Mouse (Mus musculus): ENCODE data around the gene Zfp646. TPM values are rescaled to one million over a fixed set of nuclear protein-coding genes. Genes with fewer than 3 reads are reported as not detected.
"Not testable (repeated sequence)": the region's sequence is repeated elsewhere in the genome, so short reads cannot be mapped to it uniquely, and the experiment has no call there.

Zfp646 gene
- 4.8 and 4.9 TPM in 2 replicates for polyA plus RNA-seq (2015; fragmentation: Nextera tagmentation; extraction: Ambion mirVana)

- Histone ChIP-seq H3K9me3 (replicated peaks; ENCODE audit: control insufficient read depth, low read length) (peaks cover 23% of the 10 kb centered on the region), H3K36me3 (ENCODE audit: control insufficient read depth, insufficient read depth) (peaks cover 29% of the 10 kb centered on the region), H3K9ac (ENCODE audit: low read depth, low read length) (peak within 1 kb of the TSS; percentile 96), H3K4me3 (ENCODE audit: low read depth, low read length) (peak within 1 kb of the TSS; percentile 92), H3K4me1 (ENCODE audit: control insufficient read depth, low read depth, low read length) (peaks cover 23% of the 10 kb centered on the region), H3K27me3 (ENCODE audit: control insufficient read depth, insufficient read depth, low read depth, low read length) (no peaks in the 10 kb centered on the region), H3K4me2 (ENCODE audit: low read depth, low read length) (peak within 1 kb of the TSS; percentile 88), H3K27ac (ENCODE audit: low read length) (peak within 1 kb of the TSS; percentile 96)
- ATAC-seq (ENCODE audit: low read depth) = peak; percentile 85
- under 1% methylated on average over 41 of the region's 41 CpGs for WGBS (ENCODE audit: insufficient replicate concordance)
These were observed at the start of gene Zfp646 for GRCm38 (mm10) chr7:127876041-127876466. Zfp646 (plus strand) TSS chr7:127876221.

GRCm38 (mm10) chr7:127835550-127835949, 40.5 kb upstream of the Zfp646 start:
- no peak overlapping the region for H3K4me3 ChIP-seq (ENCODE audit: low read depth, low read length)
- 63% methylated on average over 2 of the region's 2 CpGs for WGBS (ENCODE audit: insufficient replicate concordance)
- ATAC-seq (ENCODE audit: low read depth) = no peak
- peaks cover 3% of the 10 kb centered on the region; the same call in 1 of the 2 replicates for H3K27me3 ChIP-seq (ENCODE audit: control insufficient read depth, insufficient read depth, low read depth, low read length)
- no peaks in the 10 kb centered on the region for H3K36me3 ChIP-seq (ENCODE audit: control insufficient read depth, insufficient read depth)
- H3K9ac ChIP-seq (ENCODE audit: low read depth, low read length) = no peak overlapping the region
- H3K4me1 ChIP-seq (ENCODE audit: control insufficient read depth, low read depth, low read length) = peaks cover 2% of the 10 kb centered on the region
- H3K9me3 ChIP-seq (replicated peaks; ENCODE audit: control insufficient read depth, low read length) = no peaks in the 10 kb centered on the region
- no peak overlapping the region for H3K27ac ChIP-seq (ENCODE audit: low read length)
- H3K4me2 ChIP-seq (ENCODE audit: low read depth, low read length) = no peak overlapping the region

- Histone ChIP-seq H3K27ac (ENCODE audit: low read length) (no peak overlapping the region), H3K4me3 (ENCODE audit: low read depth, low read length) (no peak overlapping the region), H3K27me3 (ENCODE audit: control insufficient read depth, insufficient read depth, low read depth, low read length) (no peaks in the 10 kb centered on the region), H3K36me3 (ENCODE audit: control insufficient read depth, insufficient read depth) (no peaks in the 10 kb centered on the region), H3K4me2 (ENCODE audit: low read depth, low read length) (no peak overlapping the region), H3K4me1 (ENCODE audit: control insufficient read depth, low read depth, low read length) (peaks cover 9% of the 10 kb centered on the region), H3K9me3 (replicated peaks; ENCODE audit: control insufficient read depth, low read length) (no peaks in the 10 kb centered on the region), H3K9ac (ENCODE audit: low read depth, low read length) (no peak overlapping the region)
- ATAC-seq (ENCODE audit: low read depth) = no peak
- WGBS (ENCODE audit: insufficient replicate concordance) = 76% methylated on average over 5 of the region's 5 CpGs
These were observed 38.5 kb upstream of the Zfp646 start for GRCm38 (mm10) chr7:127837473-127837872.

- WGBS (ENCODE audit: insufficient replicate concordance) = 73% methylated on average over 4 of the region's 4 CpGs
- H3K27me3 ChIP-seq (ENCODE audit: control insufficient read depth, insufficient read depth, low read depth, low read length); H3K36me3 ChIP-seq (ENCODE audit: control insufficient read depth, insufficient read depth); H3K27ac ChIP-seq (ENCODE audit: low read length); ATAC-seq (ENCODE audit: low read depth); H3K9ac ChIP-seq (ENCODE audit: low read depth, low read length); H3K4me2 ChIP-seq (ENCODE audit: low read depth, low read length); H3K9me3 ChIP-seq (replicated peaks; ENCODE audit: control insufficient read depth, low read length); H3K4me3 ChIP-seq (ENCODE audit: low read depth, low read length): not testable (repeated sequence)
- H3K4me1 ChIP-seq (ENCODE audit: control insufficient read depth, low read depth, low read length) = peaks cover 13% of the 10 kb centered on the region
These were observed 38.1 kb upstream of the Zfp646 start for GRCm38 (mm10) chr7:127837878-127838277.

GRCm38 (mm10) chr7:127840031-127840430, 36.0 kb upstream of the Zfp646 start:
- ATAC-seq (ENCODE audit: low read depth); H3K27ac ChIP-seq (ENCODE audit: low read length); H3K9ac ChIP-seq (ENCODE audit: low read depth, low read length); H3K4me2 ChIP-seq (ENCODE audit: low read depth, low read length); H3K36me3 ChIP-seq (ENCODE audit: control insufficient read depth, insufficient read depth); H3K27me3 ChIP-seq (ENCODE audit: control insufficient read depth, insufficient read depth, low read depth, low read length); H3K9me3 ChIP-seq (replicated peaks; ENCODE audit: control insufficient read depth, low read length); H3K4me3 ChIP-seq (ENCODE audit: low read depth, low read length): not testable (repeated sequence)
- peaks cover 14% of the 10 kb centered on the region for H3K4me1 ChIP-seq (ENCODE audit: control insufficient read depth, low read depth, low read length)
- 77% methylated on average over 2 of the region's 2 CpGs for WGBS (ENCODE audit: insufficient replicate concordance)

- no peaks in the 10 kb centered on the region for H3K27me3 ChIP-seq (ENCODE audit: control insufficient read depth, insufficient read depth, low read depth, low read length)
- peaks cover 14% of the 10 kb centered on the region for H3K4me1 ChIP-seq (ENCODE audit: control insufficient read depth, low read depth, low read length)
- peak; percentile 15; the same call in 1 of the 2 replicates for ATAC-seq (ENCODE audit: low read depth)
- no peaks in the 10 kb centered on the region for H3K9me3 ChIP-seq (replicated peaks; ENCODE audit: control insufficient read depth, low read length)
- peaks cover 7% of the 10 kb centered on the region for H3K36me3 ChIP-seq (ENCODE audit: control insufficient read depth, insufficient read depth)
- peak overlapping the region; percentile 76 for H3K9ac ChIP-seq (ENCODE audit: low read depth, low read length)
- WGBS (ENCODE audit: insufficient replicate concordance) = 3% methylated on average over 15 of the region's 15 CpGs
- peak overlapping the region; percentile 73 for H3K4me3 ChIP-seq (ENCODE audit: low read depth, low read length)
- H3K27ac ChIP-seq (ENCODE audit: low read length) = peak overlapping the region; percentile 82
- peak overlapping the region; percentile 98 for H3K4me2 ChIP-seq (ENCODE audit: low read depth, low read length)
These were observed 35.1 kb upstream of the Zfp646 start for GRCm38 (mm10) chr7:127840886-127841285.

GRCm38 (mm10) chr7:127841340-127842000, 34.6 kb upstream of the Zfp646 start:
- Histone ChIP-seq H3K27me3 (ENCODE audit: control insufficient read depth, insufficient read depth, low read depth, low read length) (no peaks in the 10 kb centered on the region), H3K4me1 (ENCODE audit: control insufficient read depth, low read depth, low read length) (peaks cover 14% of the 10 kb centered on the region), H3K27ac (ENCODE audit: low read length) (peak overlapping the region; percentile 82), H3K9me3 (replicated peaks; ENCODE audit: control insufficient read depth, low read length) (no peaks in the 10 kb centered on the region), H3K4me2 (ENCODE audit: low read depth, low read length) (peak overlapping the region; percentile 98), H3K4me3 (ENCODE audit: low read depth, low read length) (peak overlapping the region; percentile 73), H3K9ac (ENCODE audit: low read depth, low read length) (peak overlapping the region; percentile 76), H3K36me3 (ENCODE audit: control insufficient read depth, insufficient read depth) (peaks cover 7% of the 10 kb centered on the region)
- WGBS (ENCODE audit: insufficient replicate concordance) = under 1% methylated on average over 46 of the region's 46 CpGs
- ATAC-seq (ENCODE audit: low read depth) = peak; percentile 87

- peak overlapping the region; percentile 82 for H3K27ac ChIP-seq (ENCODE audit: low read length)
- peak; percentile 72 for ATAC-seq (ENCODE audit: low read depth)
- WGBS (ENCODE audit: insufficient replicate concordance) = under 1% methylated on average over 40 of the region's 40 CpGs
These were observed 33.9 kb upstream of the Zfp646 start for GRCm38 (mm10) chr7:127842001-127842718.

More at GRCm38 (mm10) chr7:127842001-127842718, 33.9 kb upstream of the Zfp646 start:
- Histone ChIP-seq H3K4me2 (ENCODE audit: low read depth, low read length) (peak overlapping the region; percentile 98), H3K27me3 (ENCODE audit: control insufficient read depth, insufficient read depth, low read depth, low read length) (no peaks in the 10 kb centered on the region), H3K4me1 (ENCODE audit: control insufficient read depth, low read depth, low read length) (peaks cover 14% of the 10 kb centered on the region), H3K9me3 (replicated peaks; ENCODE audit: control insufficient read depth, low read length) (no peaks in the 10 kb centered on the region), H3K9ac (ENCODE audit: low read depth, low read length) (peak overlapping the region; percentile 76), H3K4me3 (ENCODE audit: low read depth, low read length) (peak overlapping the region; percentile 73), H3K36me3 (ENCODE audit: control insufficient read depth, insufficient read depth) (peaks cover 7% of the 10 kb centered on the region)

Measured in liver, embryonic 16.5 days (tissue).